In the genomic region with DNA sequence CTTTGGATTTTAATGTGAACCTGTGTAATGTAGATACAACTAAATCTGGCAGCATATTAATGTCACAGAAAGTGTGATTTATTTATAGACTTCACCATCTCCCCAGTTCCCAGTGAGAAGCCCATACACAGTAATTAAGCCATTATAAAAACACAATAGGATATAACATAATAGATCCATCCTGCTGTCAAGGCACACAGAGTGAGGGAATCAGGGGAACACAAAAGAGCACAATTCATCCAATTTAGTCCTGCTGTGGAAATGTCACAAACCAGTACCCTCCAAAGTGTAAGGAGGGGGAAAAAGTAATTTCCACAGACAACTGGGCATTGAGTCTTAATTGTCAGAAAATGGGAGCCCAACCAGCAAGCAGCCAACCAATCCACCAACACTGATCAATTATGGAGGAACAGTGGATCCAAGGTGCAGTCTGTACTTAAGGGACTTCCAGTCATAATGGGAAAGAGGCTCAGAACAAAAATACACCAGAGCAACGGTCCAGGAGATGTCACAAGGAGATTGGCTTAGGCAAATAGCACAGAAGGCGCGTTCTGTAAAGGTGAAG, we compare ENCODE assay signal across 16 mouse cellular contexts.
DNase-seq lines count a peak whose midpoint lies in the region; ATAC-seq lines count a peak whose summit lies in the region.
"Had no signal": no experiment of that assay in that cellular context is flagged by ENCODE, and none has a peak within 500 bp of the region (broad histone marks: within the 10 kb centered on the region; RNA-seq: fewer than 3 reads in every experiment).

No protein-coding gene starts in this region.

- intact Hi-C loops in heart, postnatal 25 days (cut with DNase I): loop anchor here (5.0 kb wide), 1 partner anchor 39 kb away; no protein-coding TSS in a partner anchor

- no peaks in the 10 kb centered on the region for H3K27me3 ChIP-seq in embryonic facial prominence, embryonic 14.5 days (replicated peaks; ENCODE audit: control insufficient read depth, insufficient read depth, low read length)
- H3K27me3 ChIP-seq in embryonic facial prominence, embryonic 10.5 days (replicated peaks; ENCODE audit: low read depth, poor library complexity, severe bottlenecking): peaks cover 7% of the 10 kb centered on the region
- 0 out of 2 replicates have a peak, but pooled peaks cover 2% of the 10 kb centered on the region for H3K27me3 ChIP-seq in forebrain, embryonic 14.5 days (replicated peaks; ENCODE audit: control insufficient read depth, insufficient read depth, low read length)
- peaks cover 2% of the 10 kb centered on the region; the same call in 1 of the 2 replicates for H3K27me3 ChIP-seq in hindbrain, embryonic 16.5 days (replicated peaks; ENCODE audit: control insufficient read depth, insufficient read depth, low read length)
- peaks cover 53% of the 10 kb centered on the region for H3K27me3 ChIP-seq in neural tube, embryonic 13.5 days
- H3K27me3 ChIP-seq: embryonic facial prominence, embryonic 15.5 days; heart, embryonic 13.5 days; kidney, embryonic 15.5 days; Patski had no signal

- no peaks in the 10 kb centered on the region for H3K36me3 ChIP-seq in embryonic facial prominence, embryonic 14.5 days (ENCODE audit: control insufficient read depth, insufficient read depth, low read length)
- H3K36me3 ChIP-seq in embryonic facial prominence, embryonic 10.5 days (replicated peaks): no peaks in the 10 kb centered on the region
- H3K36me3 ChIP-seq in forebrain, embryonic 14.5 days (ENCODE audit: control insufficient read depth, insufficient read depth, low read length): no peaks in the 10 kb centered on the region
- no peaks in the 10 kb centered on the region for H3K36me3 ChIP-seq in hindbrain, embryonic 16.5 days (ENCODE audit: control insufficient read depth, insufficient read depth, low read length)
- H3K36me3 ChIP-seq in neural tube, embryonic 13.5 days: no peaks in the 10 kb centered on the region
- H3K36me3 ChIP-seq: embryonic facial prominence, embryonic 15.5 days; heart, embryonic 13.5 days; kidney, embryonic 15.5 days had no signal

- no peak overlapping the region for H3K4me2 ChIP-seq in embryonic facial prominence, embryonic 14.5 days (ENCODE audit: low read depth, low read length)
- no peak overlapping the region for H3K4me2 ChIP-seq in forebrain, embryonic 14.5 days (ENCODE audit: low read length)
- H3K4me2 ChIP-seq in hindbrain, embryonic 16.5 days (ENCODE audit: low read length): no peak overlapping the region
- H3K4me2 ChIP-seq in neural tube, embryonic 13.5 days: no peak overlapping the region
- H3K4me2 ChIP-seq: embryonic facial prominence, embryonic 15.5 days; heart, embryonic 13.5 days; kidney, embryonic 15.5 days; lung, embryonic 14.5 days had no signal

- 75% methylated on average over 3 of the region's 3 CpGs for WGBS in embryonic facial prominence, embryonic 14.5 days
- WGBS in embryonic facial prominence, embryonic 10.5 days: 70% methylated on average over 3 of the region's 3 CpGs
- WGBS in forebrain, embryonic 14.5 days: 4% methylated on average over 3 of the region's 3 CpGs
- WGBS in hindbrain, embryonic 16.5 days: 32% methylated on average over 3 of the region's 3 CpGs
- 46% methylated on average over 3 of the region's 3 CpGs for WGBS in neural tube, embryonic 13.5 days

- ATAC-seq in embryonic facial prominence, embryonic 14.5 days (ENCODE audit: low read depth): peak; percentile 62; the same call in 1 of the 2 replicates
- ATAC-seq in forebrain, embryonic 14.5 days: no peak
- ATAC-seq in hindbrain, embryonic 16.5 days: peak; percentile 74
- ATAC-seq in neural tube, embryonic 13.5 days (ENCODE audit: low read depth): peak; percentile 74; the same call in 1 of the 2 replicates
- ATAC-seq: Patski had no signal

- no peak overlapping the region for H3K27ac ChIP-seq in embryonic facial prominence, embryonic 14.5 days (replicated peaks; ENCODE audit: low read depth, low read length)
- H3K27ac ChIP-seq in embryonic facial prominence, embryonic 10.5 days (replicated peaks): no peak overlapping the region
- no peak overlapping the region for H3K27ac ChIP-seq in forebrain, embryonic 14.5 days (ENCODE audit: low read depth, low read length)
- H3K27ac ChIP-seq in hindbrain, embryonic 16.5 days (ENCODE audit: low read depth, low read length): no peak overlapping the region
- H3K27ac ChIP-seq in neural tube, embryonic 13.5 days (replicated peaks): no peak overlapping the region
- H3K27ac ChIP-seq: embryonic facial prominence, embryonic 15.5 days; heart, embryonic 13.5 days; kidney, embryonic 15.5 days had no signal

- no peak overlapping the region for H3K4me3 ChIP-seq in embryonic facial prominence, embryonic 14.5 days (ENCODE audit: low read depth, low read length)
- no peak overlapping the region for H3K4me3 ChIP-seq in embryonic facial prominence, embryonic 10.5 days
- H3K4me3 ChIP-seq in forebrain, embryonic 14.5 days (ENCODE audit: low read depth, low read length): no peak overlapping the region
- H3K4me3 ChIP-seq in hindbrain, embryonic 16.5 days (ENCODE audit: low read length): no peak overlapping the region
- no peak overlapping the region for H3K4me3 ChIP-seq in neural tube, embryonic 13.5 days
- H3K4me3 ChIP-seq: embryonic facial prominence, embryonic 15.5 days; heart, embryonic 13.5 days; kidney, embryonic 15.5 days had no signal

- H3K9ac ChIP-seq in embryonic facial prominence, embryonic 14.5 days (ENCODE audit: low read depth, low read length): no peak overlapping the region
- H3K9ac ChIP-seq in forebrain, embryonic 14.5 days (ENCODE audit: low read length): no peak overlapping the region
- H3K9ac ChIP-seq in hindbrain, embryonic 16.5 days (ENCODE audit: low read depth, low read length): no peak overlapping the region
- no peak overlapping the region for H3K9ac ChIP-seq in neural tube, embryonic 13.5 days
- H3K9ac ChIP-seq: embryonic facial prominence, embryonic 15.5 days; heart, embryonic 13.5 days; kidney, embryonic 15.5 days; lung, embryonic 14.5 days had no signal

- DNase-seq in embryonic facial prominence, embryonic 14.5 days (ENCODE audit: low spot score): peak; percentile 29
- no peak for DNase-seq in embryonic facial prominence, embryonic 10.5 days (ENCODE audit: low spot score)
- peak; percentile 39 for DNase-seq in forebrain, embryonic 14.5 days (ENCODE audit: low spot score)
- no peak for DNase-seq in adrenal gland, postnatal 36 days
- no peak for DNase-seq in right cerebral cortex, postnatal 36 days (ENCODE audit: low spot score in 2 of 2)
- DNase-seq in heart, postnatal 25 days (ENCODE audit: low spot score): no peak
- DNase-seq: adrenal gland, adult 2 months; cerebellum, postnatal 10 days; gastrocnemius, postnatal 36 days; lung, embryonic 14.5 days had no signal

- no peaks in the 10 kb centered on the region for H3K9me3 ChIP-seq in embryonic facial prominence, embryonic 14.5 days (ENCODE audit: control insufficient read depth, low read length)
- H3K9me3 ChIP-seq in embryonic facial prominence, embryonic 10.5 days: no peaks in the 10 kb centered on the region
- no peaks in the 10 kb centered on the region for H3K9me3 ChIP-seq in forebrain, embryonic 14.5 days (replicated peaks; ENCODE audit: control insufficient read depth, low read length)
- peaks cover 5% of the 10 kb centered on the region; the same call in 1 of the 2 replicates for H3K9me3 ChIP-seq in hindbrain, embryonic 16.5 days (ENCODE audit: control insufficient read depth, low read length)
- H3K9me3 ChIP-seq in neural tube, embryonic 13.5 days: peaks cover 8% of the 10 kb centered on the region
- H3K9me3 ChIP-seq: embryonic facial prominence, embryonic 15.5 days; kidney, embryonic 15.5 days had no signal

- peaks cover 6% of the 10 kb centered on the region for H3K4me1 ChIP-seq in embryonic facial prominence, embryonic 14.5 days (ENCODE audit: control insufficient read depth, insufficient read depth, low read length)
- H3K4me1 ChIP-seq in embryonic facial prominence, embryonic 10.5 days: no peaks in the 10 kb centered on the region
- H3K4me1 ChIP-seq in forebrain, embryonic 14.5 days (ENCODE audit: control insufficient read depth, insufficient read depth, low read length): peaks cover 4% of the 10 kb centered on the region; the same call in 1 of the 2 replicates
- H3K4me1 ChIP-seq in hindbrain, embryonic 16.5 days (ENCODE audit: control insufficient read depth, insufficient read depth, low read depth, low read length): no peaks in the 10 kb centered on the region; the same call in 1 of the 2 replicates
- H3K4me1 ChIP-seq in neural tube, embryonic 13.5 days (replicated peaks): peaks cover 9% of the 10 kb centered on the region; the same call in 1 of the 2 replicates

Comparison
In these comparisons a context has a peak if more than half of its experiments do, and no peak if none do; other contexts are left out.
1. DNase-seq: peak in embryonic facial prominence, embryonic 14.5 days (single experiment) and forebrain, embryonic 14.5 days (single experiment); none in embryonic facial prominence, embryonic 10.5 days (single experiment), adrenal gland, postnatal 36 days (0 of 2), right cerebral cortex, postnatal 36 days (0 of 2) and heart, postnatal 25 days (single experiment).